Mouse (Mus musculus) megakaryocyte-erythroid progenitor cell, adult 5-6 weeks (primary cell): ENCODE results near the gene Fam47c. TPM values are rescaled to one million over a fixed set of nuclear protein-coding genes. Genes with fewer than 3 reads are reported as not detected.

Experiments used
- ATAC-seq: replicated peaks from 2 replicates; pipeline ENCODE4 v1.8.0; 2016; ENCODE audit warnings: mild to moderate bottlenecking, inconsistent platforms; ENCODE audit not compliant: severe bottlenecking, poor library complexity, low FRiP score, low TSS enrichment
- total RNA-seq, 2 experiments: library from RNA; stranded (forward) in 1 of 2; stranded (reverse) in 1 of 2; fragments of 200-1000, 215-1000 nt in 1 of 2; fragments of >200 nt in 1 of 2; fragmentation: Nextera tagmentation in 1 of 2; gene quantifications; 2 replicates each; pipeline ENCODE4 v1.2.3; 2014 to 2017

The Fam47c gene
- total RNA-seq (2014; fragmentation: Nextera tagmentation) (not detected in 2 replicates), total RNA-seq (2017) (not detected in 2 replicates)

- ATAC-seq, result no peak
Observed at GRCm38 (mm10) chrX:78737463-78737862, at the start of gene Fam47c. Fam47c (plus strand) TSS chrX:78737763.

- ATAC-seq, result no peak
Observed at GRCm38 (mm10) chrX:78769408-78769807, 31.8 kb downstream of the Fam47c start.

- no peak for ATAC-seq
Observed at GRCm38 (mm10) chrX:78777078-78777477, 39.5 kb downstream of the Fam47c start.

Other genes starting within 250 kb of the Fam47c start
- gene Prrg1, start 153.9 kb upstream of the Fam47c start, total RNA-seq (2014; fragmentation: Nextera tagmentation), result 8.0 and 13.1 TPM in 2 replicates
- 5.6 and 7.5 TPM in 2 replicates for gene Prrg1, start 153.9 kb upstream of the Fam47c start, total RNA-seq (2017)